Mouse (Mus musculus) heart, adult 9 months (tissue): Measurements from ENCODE around the gene Dhx36.

Source experiments
- DNase-seq, 2 experiments: peaks; one replicate each; pipeline ENCODE4 v3.0.0; 2022; ENCODE audit warnings: low spot score in 2 of 2

Gene Dhx36

GRCm38 (mm10) chr3:62506488-62507205 is at the start of gene Dhx36:
TSS of gene Dhx36 (minus strand) at chr3:62507004.
- DNase-seq: peak; percentile 94 to 95

GRCm38 (mm10) chr3:62527593-62527992 is 20.8 kb upstream of the Dhx36 start:
- no peak for DNase-seq

- DNase-seq: no peak
Observed at GRCm38 (mm10) chr3:62527160-62527559, 20.4 kb upstream of the Dhx36 start.

- no peak for DNase-seq
Observed at GRCm38 (mm10) chr3:62507206-62507647, 423 bp upstream of the Dhx36 start.

- no peak for DNase-seq
Observed at GRCm38 (mm10) chr3:62505166-62505900, 1.5 kb downstream of the Dhx36 start.

DNA sequence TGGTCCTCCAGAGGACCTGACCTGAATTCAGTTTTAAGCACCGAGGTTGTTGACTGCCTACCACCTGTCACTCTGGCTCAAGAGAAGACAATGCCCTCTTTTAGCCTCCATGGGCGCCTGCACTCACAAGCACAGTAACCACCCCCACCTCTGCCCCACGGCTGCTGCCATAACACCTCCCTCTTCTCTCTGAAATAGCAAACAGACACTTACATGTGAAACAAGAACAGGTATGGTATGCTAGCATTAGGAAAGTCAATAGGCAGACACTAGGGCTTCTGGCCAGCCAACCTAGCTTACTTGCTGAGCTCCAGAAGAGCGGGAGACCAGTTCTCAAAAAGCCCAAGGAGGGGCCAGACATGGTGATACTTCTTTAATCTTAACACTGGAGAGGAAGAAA is 7.5 kb downstream of the Dhx36 start:
- no peak for DNase-seq

DNA sequence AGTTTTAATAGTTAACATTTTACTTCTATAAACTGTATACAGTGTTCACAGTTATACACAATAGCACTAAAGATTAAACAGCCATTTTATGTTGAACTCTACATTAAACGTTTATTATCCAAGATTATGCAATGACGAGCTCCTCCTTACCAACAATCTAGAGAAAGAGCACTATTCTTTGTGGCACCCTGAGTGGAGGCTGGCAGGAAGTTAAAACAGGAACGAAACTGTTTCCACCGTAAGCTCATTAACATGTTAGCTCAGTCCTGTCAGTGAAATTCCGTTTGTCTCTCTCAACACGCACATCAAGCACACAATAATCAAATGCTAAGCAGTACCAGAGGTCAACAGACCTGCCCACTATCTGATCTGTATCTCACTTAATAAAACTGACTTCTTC is 14.2 kb downstream of the Dhx36 start:
- no peak for DNase-seq

GRCm38 (mm10) chr3:62484340-62484739 is 22.5 kb downstream of the Dhx36 start:
- DNase-seq: no peak

DNA sequence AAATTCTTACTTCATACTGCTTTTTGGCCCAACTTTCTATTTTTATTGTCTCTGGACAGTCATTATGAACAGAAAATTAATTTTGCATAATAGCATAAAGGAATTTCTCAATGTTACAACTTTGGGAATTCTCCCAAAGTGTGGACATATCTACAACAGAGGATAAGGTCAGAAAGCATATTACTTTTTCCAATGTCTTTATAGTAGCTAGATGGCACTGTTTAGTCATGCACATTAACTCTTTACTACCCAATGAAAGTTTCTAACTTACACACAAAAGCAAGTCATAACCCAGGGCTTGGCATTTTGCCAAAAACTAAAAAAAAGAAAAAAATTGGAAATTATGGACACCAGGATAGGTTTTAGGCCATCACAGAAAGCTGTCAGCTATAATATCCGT is 36.6 kb downstream of the Dhx36 start:
- no peak for DNase-seq

GRCm38 (mm10) chr3:62464276-62464675 is 42.5 kb downstream of the Dhx36 start:
- DNase-seq: no peak

- no peak for DNase-seq
Observed at GRCm38 (mm10) chr3:62459483-62459882, 47.3 kb downstream of the Dhx36 start.

GRCm38 (mm10) chr3:62458284-62459013 is 48.4 kb downstream of the Dhx36 start:
- peak; percentile 11 to 35 for DNase-seq

DNA sequence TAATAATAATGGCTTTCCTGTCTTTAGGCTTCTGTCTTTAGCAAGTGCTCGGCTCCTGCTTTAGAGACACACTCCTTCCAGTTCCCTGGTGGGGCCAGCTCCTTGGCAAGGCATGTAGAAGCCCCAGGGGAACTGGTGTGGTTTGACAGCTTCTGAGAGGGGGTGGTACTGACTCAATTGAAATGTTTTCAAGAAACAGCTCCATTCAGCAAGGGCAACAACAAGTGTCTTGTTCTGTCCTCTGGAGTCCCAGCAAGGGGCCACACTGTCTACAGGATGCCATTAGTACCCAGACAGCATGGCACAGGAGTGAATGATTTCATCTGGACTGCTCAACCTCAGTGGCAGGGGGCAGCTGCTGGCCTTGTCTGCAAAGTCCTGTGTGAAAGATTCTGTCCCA is 51.0 kb downstream of the Dhx36 start:
- no peak for DNase-seq

GRCm38 (mm10) chr3:62454096-62454495 is 52.7 kb downstream of the Dhx36 start:
- DNase-seq: no peak

DNA sequence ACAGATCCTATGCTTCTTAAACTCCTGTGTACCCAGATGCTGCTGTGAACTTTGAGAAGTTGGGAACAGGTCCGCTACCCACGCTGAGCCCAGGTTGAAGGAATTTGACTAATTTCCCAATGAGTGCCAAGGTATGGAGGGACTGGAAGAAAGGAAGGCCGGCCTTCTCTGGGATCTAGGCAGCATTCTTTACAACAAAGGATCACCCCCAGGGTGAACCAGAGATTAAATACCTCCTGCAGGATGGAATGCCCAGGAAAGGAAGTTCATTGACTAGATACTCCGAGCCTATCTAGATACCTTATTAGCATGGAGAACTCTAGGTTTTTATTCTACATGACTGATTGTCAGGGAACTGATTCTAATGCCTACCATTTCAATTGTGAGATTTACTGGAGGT is 53.8 kb downstream of the Dhx36 start:
- no peak for DNase-seq

- no peak for DNase-seq
Observed at GRCm38 (mm10) chr3:62449871-62450496, 56.8 kb downstream of the Dhx36 start.

GRCm38 (mm10) chr3:62447151-62447550 is 59.7 kb downstream of the Dhx36 start:
- peak; percentile 22 to 52 for DNase-seq

DNA sequence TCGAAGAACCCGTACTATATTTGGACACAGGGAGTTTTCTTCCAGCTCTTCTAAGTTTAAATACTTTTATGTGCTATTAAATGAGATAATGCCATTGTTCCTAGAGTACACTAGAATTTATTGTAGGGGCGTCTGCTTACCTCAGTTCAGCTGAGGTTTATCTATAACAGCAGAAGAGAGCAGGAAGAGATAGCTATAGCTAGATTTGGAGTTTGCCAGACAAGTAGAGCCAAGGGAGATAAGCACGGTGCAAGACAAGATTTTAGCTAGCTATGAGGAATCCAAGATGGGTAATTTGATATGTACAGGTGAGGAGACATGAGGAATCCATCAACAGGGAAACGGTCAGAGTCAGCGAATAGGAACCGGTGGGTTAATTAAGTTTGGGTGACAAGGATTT is 60.5 kb downstream of the Dhx36 start:
- DNase-seq: no peak

GRCm38 (mm10) chr3:62443582-62444194 is 63.1 kb downstream of the Dhx36 start:
- DNase-seq: peak in 1 of 2 experiments; percentile 5

DNA sequence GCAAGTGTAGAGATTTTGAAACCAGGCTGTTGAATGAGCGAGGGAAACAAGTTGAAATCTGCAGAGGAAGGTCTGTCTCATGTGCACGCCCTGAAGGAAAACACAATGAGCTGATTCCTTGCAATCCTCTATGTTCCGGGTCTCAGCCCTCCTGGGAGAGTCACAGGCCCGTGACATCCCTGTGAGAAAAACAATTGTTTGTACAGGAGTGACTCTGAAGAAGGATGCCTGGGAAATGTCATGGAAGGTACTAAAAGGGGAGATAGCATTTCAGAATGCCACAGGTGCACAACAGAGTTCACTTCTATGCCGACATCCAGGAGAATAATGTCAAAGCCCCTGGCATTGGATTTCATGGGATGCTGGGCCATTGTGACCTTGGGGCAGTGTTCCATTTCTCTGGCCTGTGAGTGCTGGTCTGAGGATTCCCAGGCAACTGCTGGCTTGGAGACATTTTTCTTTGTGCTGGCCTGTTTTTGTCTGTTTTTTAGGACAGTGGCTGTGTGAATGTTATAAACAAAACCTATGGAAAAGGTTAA is 66.3 kb downstream of the Dhx36 start:
- no peak for DNase-seq

DNA sequence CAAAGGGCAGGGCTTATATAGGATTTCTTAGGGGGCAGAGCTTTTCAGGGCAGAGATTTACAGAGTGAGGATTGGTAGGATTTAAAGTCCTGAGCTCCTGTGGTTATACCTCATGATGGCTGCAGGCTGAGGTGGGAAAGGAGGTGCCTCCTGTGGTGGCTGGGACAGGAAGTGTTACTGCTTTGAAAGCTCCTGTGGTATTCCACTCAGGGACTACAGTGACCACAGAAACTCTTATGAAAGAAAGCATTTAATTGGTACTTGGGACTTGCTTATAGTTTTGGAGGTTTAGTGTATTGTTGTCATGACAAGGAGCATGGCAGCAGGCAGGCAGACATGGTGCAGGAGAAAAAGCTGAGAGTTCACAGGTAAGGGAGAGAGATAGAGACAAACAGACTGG is 70.9 kb downstream of the Dhx36 start:
- DNase-seq: no peak
